Mouse (Mus musculus) olfactory bulb, adult 2 months (tissue): ENCODE results near the gene Cfap58. TPM values are rescaled to one million over a fixed set of nuclear protein-coding genes. Genes with fewer than 3 reads are reported as not detected.

Source experiments
- H3K27ac ChIP-seq: fragments of 200-500 bp; 2 replicates; pipeline ENCODE4 v1.5.1; 2012; ENCODE audit warnings: low read depth, low read length; ENCODE audit not compliant: insufficient read depth
- H3K4me1 ChIP-seq: fragments of 200-500 bp; 2 replicates; pipeline ENCODE4 v1.6.1; 2012; ENCODE audit warnings: low read length; ENCODE audit not compliant: control insufficient read depth, insufficient read depth
- H3K4me3 ChIP-seq: fragments of 200-500 bp; 2 replicates; pipeline ENCODE4 v1.5.1; 2012; ENCODE audit warnings: mild to moderate bottlenecking, low read depth, low read length, moderate library complexity; ENCODE audit not compliant: insufficient read depth
- CTCF ChIP-seq: fragments of 200-500 bp; IDR thresholded peaks from 2 replicates; pipeline ENCODE4 v1.5.1; 2012; ENCODE audit warnings: low read depth, mild to moderate bottlenecking, low read length, moderate library complexity; ENCODE audit not compliant: insufficient read depth
- POLR2A ChIP-seq: fragments of 200-500 bp; IDR thresholded peaks from 2 replicates; pipeline ENCODE4 v1.6.1; 2012; ENCODE audit warnings: mild to moderate bottlenecking, low read depth, low read length, moderate library complexity; ENCODE audit not compliant: insufficient read depth
- WGBS: fragments of 180-500 bp; shearing (Covaris S2); methylation state at CpG from one replicate; pipeline ENCODE4 v1.1.7; 2018; 5-methylcytosine and 5-hydroxymethylcytosine counted together
- polyA plus RNA-seq: library from polyadenylated mRNA; stranded (reverse); fragments of >200 nt; gene quantifications from 2 replicates; pipeline ENCODE4 v1.2.4, GENCODE M21; 2012; ENCODE audit warnings: low replicate concordance; ENCODE audit not compliant: missing spikeins, insufficient read depth, insufficient read length

Gene Cfap58
- polyA plus RNA-seq, 1 experiment = not detected

GRCm38 (mm10) chr19:47929043-47929442, 8.4 kb upstream of the Cfap58 start:
- WGBS = 94% methylated on average over 4 of the region's 4 CpGs
- TF ChIP-seq POLR2A = no peak
- no peak for TF ChIP-seq CTCF
- H3K4me3 ChIP-seq = no peak overlapping the region
- no peaks in the 10 kb centered on the region for H3K4me1 ChIP-seq
- H3K27ac ChIP-seq = no peak overlapping the region

GRCm38 (mm10) chr19:47931982-47932638, 5.4 kb upstream of the Cfap58 start:
- Histone ChIP-seq H3K27ac (no peak overlapping the region), H3K4me1 (no peaks in the 10 kb centered on the region), H3K4me3 (no peak overlapping the region)
- no peak for TF ChIP-seq POLR2A
- TF ChIP-seq CTCF = no peak
- WGBS = 41% methylated on average over 7 of the region's 7 CpGs

- WGBS = 93% methylated on average over 8 of the region's 8 CpGs
These were observed 3.3 kb upstream of the Cfap58 start for GRCm38 (mm10) chr19:47934146-47934545.

GRCm38 (mm10) chr19:47934636-47935238, 2.7 kb upstream of the Cfap58 start:
- Histone ChIP-seq H3K4me3 (no peak overlapping the region), H3K4me1 (peaks cover 12% of the 10 kb centered on the region), H3K27ac (no peak overlapping the region)
- 77% methylated on average over 16 of the region's 16 CpGs for WGBS
- TF ChIP-seq POLR2A = no peak
- TF ChIP-seq CTCF = no peak

More at GRCm38 (mm10) chr19:47934146-47934545, 3.3 kb upstream of the Cfap58 start:
- Histone ChIP-seq H3K27ac (no peak overlapping the region), H3K4me1 (peaks cover 12% of the 10 kb centered on the region), H3K4me3 (no peak overlapping the region)
- TF ChIP-seq CTCF (no peak), POLR2A (no peak)

GRCm38 (mm10) chr19:47935530-47935929, 1.9 kb upstream of the Cfap58 start:
- 88% methylated on average over 6 of the region's 6 CpGs for WGBS
- Histone ChIP-seq H3K27ac (no peak overlapping the region), H3K4me3 (no peak overlapping the region), H3K4me1 (peaks cover 14% of the 10 kb centered on the region)
- no peak for TF ChIP-seq CTCF
- TF ChIP-seq POLR2A = no peak

- TF ChIP-seq CTCF = no peak
- no peak for TF ChIP-seq POLR2A
- 84% methylated on average over 11 of the region's 11 CpGs for WGBS
- Histone ChIP-seq H3K4me1 (peaks cover 14% of the 10 kb centered on the region), H3K27ac (no peak overlapping the region), H3K4me3 (no peak overlapping the region)
These were observed 985 bp upstream of the Cfap58 start for GRCm38 (mm10) chr19:47936490-47936889.

- Histone ChIP-seq H3K4me1 (peaks cover 14% of the 10 kb centered on the region), H3K27ac (no peak overlapping the region), H3K4me3 (no peak overlapping the region)
- 72% methylated on average over 9 of the region's 9 CpGs for WGBS
- TF ChIP-seq POLR2A (no peak), CTCF (no peak)
These were observed 537 bp upstream of the Cfap58 start for GRCm38 (mm10) chr19:47936938-47937337.

- 38% methylated on average over 6 of the region's 6 CpGs for WGBS
- TF ChIP-seq POLR2A (no peak), CTCF (no peak)
- Histone ChIP-seq H3K4me1 (peaks cover 14% of the 10 kb centered on the region), H3K4me3 (no peak overlapping the region), H3K27ac (no peak overlapping the region)
These were observed 1.9 kb downstream of the Cfap58 start for GRCm38 (mm10) chr19:47939361-47939760.

GRCm38 (mm10) chr19:47946821-47947465, 9.5 kb downstream of the Cfap58 start:
- no peak overlapping the region for H3K27ac ChIP-seq
- WGBS = 57% methylated on average over 23 of the region's 23 CpGs
- H3K4me1 ChIP-seq = peaks cover 4% of the 10 kb centered on the region; the same call in 1 of the 2 replicates
- TF ChIP-seq CTCF (no peak), POLR2A (no peak)
- no peak overlapping the region for H3K4me3 ChIP-seq

- WGBS = 92% methylated on average over 7 of the region's 7 CpGs
- Histone ChIP-seq H3K27ac (no peak overlapping the region), H3K4me1 (peaks cover 4% of the 10 kb centered on the region; the same call in 1 of the 2 replicates), H3K4me3 (no peak overlapping the region)
- no peak for TF ChIP-seq CTCF
- no peak for TF ChIP-seq POLR2A
These were observed 13.5 kb downstream of the Cfap58 start for GRCm38 (mm10) chr19:47950946-47951345.
